Mouse (Mus musculus): ENCODE results near the gene Nrsn2. TPM values are rescaled to one million over a fixed set of nuclear protein-coding genes. Genes with fewer than 3 reads are reported as not detected.
A peak's percentile ranks its signal among the peaks of the same experiment; 100 is the strongest.
"Not testable (repeated sequence)": the region's sequence is repeated elsewhere in the genome, so short reads cannot be mapped to it uniquely, and the experiment has no call there.

Gene Nrsn2
- total RNA-seq, 1 experiment from 2014 or later = not detected

GRCm38 (mm10) chr2:152393225-152394017, 17.0 kb upstream of the Nrsn2 start:
- no peak for ATAC-seq (replicated peaks; ENCODE audit: insufficient number of reproducible peaks, low FRiP score, low TSS enrichment, poor library complexity, severe bottlenecking)

GRCm38 (mm10) chr2:152392786-152393185, 16.3 kb upstream of the Nrsn2 start:
- ATAC-seq (replicated peaks; ENCODE audit: insufficient number of reproducible peaks, low FRiP score, low TSS enrichment, poor library complexity, severe bottlenecking) = no peak

- no peak for ATAC-seq (replicated peaks; ENCODE audit: insufficient number of reproducible peaks, low FRiP score, low TSS enrichment, poor library complexity, severe bottlenecking)
Observed at GRCm38 (mm10) chr2:152384191-152384590, 7.8 kb upstream of the Nrsn2 start.

GRCm38 (mm10) chr2:152375652-152376344, 640 bp downstream of the Nrsn2 start:
- no peak for ATAC-seq (replicated peaks; ENCODE audit: insufficient number of reproducible peaks, low FRiP score, low TSS enrichment, poor library complexity, severe bottlenecking)

GRCm38 (mm10) chr2:152373547-152373946, 2.9 kb downstream of the Nrsn2 start:
- no peak for ATAC-seq (replicated peaks; ENCODE audit: insufficient number of reproducible peaks, low FRiP score, low TSS enrichment, poor library complexity, severe bottlenecking)

- no peak for ATAC-seq (replicated peaks; ENCODE audit: insufficient number of reproducible peaks, low FRiP score, low TSS enrichment, poor library complexity, severe bottlenecking)
Observed at GRCm38 (mm10) chr2:152372661-152373060, 3.8 kb downstream of the Nrsn2 start.

GRCm38 (mm10) chr2:152372104-152372503, 4.3 kb downstream of the Nrsn2 start:
- ATAC-seq (replicated peaks; ENCODE audit: insufficient number of reproducible peaks, low FRiP score, low TSS enrichment, poor library complexity, severe bottlenecking) = no peak

- 0 out of 2 replicates have a peak, but pooled peaks have one; percentile 44 for ATAC-seq (replicated peaks; ENCODE audit: insufficient number of reproducible peaks, low FRiP score, low TSS enrichment, poor library complexity, severe bottlenecking)
Observed at GRCm38 (mm10) chr2:152368532-152369140, 7.8 kb downstream of the Nrsn2 start.

GRCm38 (mm10) chr2:152367917-152368316, 8.5 kb downstream of the Nrsn2 start:
- ATAC-seq (replicated peaks; ENCODE audit: insufficient number of reproducible peaks, low FRiP score, low TSS enrichment, poor library complexity, severe bottlenecking) = no peak

GRCm38 (mm10) chr2:152363245-152364147, 12.9 kb downstream of the Nrsn2 start:
- ATAC-seq (replicated peaks; ENCODE audit: insufficient number of reproducible peaks, low FRiP score, low TSS enrichment, poor library complexity, severe bottlenecking) = peak; percentile 73

GRCm38 (mm10) chr2:152361193-152361592, 15.2 kb downstream of the Nrsn2 start:
- ATAC-seq (replicated peaks; ENCODE audit: insufficient number of reproducible peaks, low FRiP score, low TSS enrichment, poor library complexity, severe bottlenecking) = no peak

- ATAC-seq (replicated peaks; ENCODE audit: insufficient number of reproducible peaks, low FRiP score, low TSS enrichment, poor library complexity, severe bottlenecking) = no peak
Observed at GRCm38 (mm10) chr2:152360271-152360775, 16.1 kb downstream of the Nrsn2 start.

- no peak for ATAC-seq (replicated peaks; ENCODE audit: insufficient number of reproducible peaks, low FRiP score, low TSS enrichment, poor library complexity, severe bottlenecking)
Observed at GRCm38 (mm10) chr2:152359616-152360015, 16.8 kb downstream of the Nrsn2 start.

GRCm38 (mm10) chr2:152358977-152359376, 17.5 kb downstream of the Nrsn2 start:
- not testable (repeated sequence) for ATAC-seq (replicated peaks; ENCODE audit: insufficient number of reproducible peaks, low FRiP score, low TSS enrichment, poor library complexity, severe bottlenecking)

- ATAC-seq (replicated peaks; ENCODE audit: insufficient number of reproducible peaks, low FRiP score, low TSS enrichment, poor library complexity, severe bottlenecking) = no peak
Observed at GRCm38 (mm10) chr2:152357254-152357653, 19.2 kb downstream of the Nrsn2 start.

GRCm38 (mm10) chr2:152349842-152350540, 26.4 kb downstream of the Nrsn2 start:
- no peak for ATAC-seq (replicated peaks; ENCODE audit: insufficient number of reproducible peaks, low FRiP score, low TSS enrichment, poor library complexity, severe bottlenecking)

- ATAC-seq (replicated peaks; ENCODE audit: insufficient number of reproducible peaks, low FRiP score, low TSS enrichment, poor library complexity, severe bottlenecking) = no peak
Observed at GRCm38 (mm10) chr2:152349205-152349604, 27.2 kb downstream of the Nrsn2 start.

GRCm38 (mm10) chr2:152347722-152348121, 28.7 kb downstream of the Nrsn2 start:
- no peak for ATAC-seq (replicated peaks; ENCODE audit: insufficient number of reproducible peaks, low FRiP score, low TSS enrichment, poor library complexity, severe bottlenecking)
